Mouse (Mus musculus): Measurements from ENCODE around the gene Tpi1.

- TF ChIP-seq CTCF (IDR thresholded peaks at IDR 0.05) (no peak), EP300 (IDR thresholded peaks at IDR 0.05; ENCODE audit: insufficient read depth, low read depth, low read length) (no peak)
These were observed 22.3 kb upstream of the Tpi1 start for GRCm38 (mm10) chr6:124836411-124836810.
